Mouse (Mus musculus) heart, adult 9 months (tissue): ENCODE measurements around the gene Necab3.
A peak's percentile ranks its signal among the peaks of the same experiment; 100 is the strongest.

ENCODE experiments used
- DNase-seq, 2 experiments: peaks; one replicate each; pipeline ENCODE4 v3.0.0; 2022; ENCODE audit warnings: low spot score in 2 of 2

Gene Necab3

DNA sequence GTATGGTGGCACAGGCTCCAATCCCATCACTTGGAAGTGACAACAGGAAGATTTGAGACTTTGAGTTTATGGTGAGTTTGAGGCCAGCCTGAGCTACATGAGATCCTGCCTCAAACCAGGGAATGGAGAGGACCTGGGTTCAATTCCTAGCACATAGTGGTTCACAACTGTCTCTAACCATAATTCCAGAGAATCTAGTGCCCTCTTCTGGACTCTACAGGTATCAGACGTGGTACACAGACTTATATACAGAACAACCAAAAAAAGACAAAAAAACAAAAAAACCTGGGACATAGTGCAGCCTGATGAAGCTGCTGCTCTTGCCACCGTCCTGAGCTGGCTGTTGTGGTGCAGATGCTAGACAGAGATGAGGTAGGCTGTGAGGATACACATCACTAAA lies 17.1 kb downstream of the Necab3 start:
- no peak for DNase-seq

DNA sequence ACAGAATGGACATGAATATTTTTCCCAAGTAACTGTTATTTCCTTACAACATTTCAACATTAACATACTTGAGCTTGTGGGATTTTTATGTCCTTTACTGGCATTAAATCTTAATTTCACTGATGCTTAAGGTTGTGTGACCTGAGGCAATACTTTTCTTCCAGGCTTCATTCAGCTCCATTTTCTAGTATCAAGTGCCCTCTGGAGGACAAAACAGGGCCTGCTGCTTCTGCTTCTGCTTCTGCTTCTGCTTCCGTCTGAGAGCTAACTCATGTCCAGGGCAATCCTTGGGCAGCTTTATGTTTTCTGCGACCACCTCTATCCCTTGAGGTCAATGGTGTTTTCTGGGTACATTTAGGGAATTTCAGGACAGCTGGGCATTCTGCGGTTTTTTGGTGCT lies 19.0 kb downstream of the Necab3 start:
- peak in 1 of 2 experiments; percentile 28 for DNase-seq

DNA sequence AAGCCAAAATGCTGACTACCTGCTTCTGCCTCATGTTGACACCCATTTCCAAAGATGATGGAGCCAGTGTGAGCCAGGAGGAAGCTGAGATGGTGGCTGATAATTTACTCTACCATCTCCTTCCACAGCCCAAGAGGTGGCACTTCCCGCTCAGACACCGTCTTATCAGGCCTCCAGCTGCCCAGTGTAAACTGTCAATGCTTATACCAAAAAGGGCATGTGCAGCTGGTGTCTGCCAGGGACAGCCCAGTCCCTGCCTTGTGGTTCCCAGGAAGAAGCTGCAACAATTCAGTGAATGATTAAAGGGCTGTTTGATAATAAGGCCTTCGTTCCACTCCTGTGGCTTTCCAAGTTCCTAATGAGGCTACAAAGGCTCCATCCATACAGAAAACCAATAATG lies 20.0 kb downstream of the Necab3 start:
- DNase-seq, result no peak

DNA sequence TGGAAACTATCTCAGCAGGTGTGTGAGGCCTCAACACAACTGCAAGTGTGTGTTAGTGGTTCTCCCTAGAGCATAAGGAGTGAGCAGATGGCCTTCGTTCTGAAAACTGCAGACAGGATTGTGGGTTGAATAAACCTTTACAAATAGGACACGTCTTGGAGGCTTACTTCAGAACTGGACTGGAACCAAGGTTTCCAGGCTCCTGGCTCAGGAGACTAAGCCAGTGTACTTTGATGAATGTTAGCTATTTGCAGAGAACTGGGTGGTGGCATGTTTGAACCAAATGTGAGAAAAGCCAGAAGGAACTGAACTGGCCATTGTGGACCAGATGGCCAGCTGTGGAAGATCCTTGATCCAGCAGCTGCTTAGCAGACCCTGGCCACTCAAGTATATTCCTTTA lies 20.4 kb downstream of the Necab3 start:
- peak; percentile 34 to 50 for DNase-seq

DNA sequence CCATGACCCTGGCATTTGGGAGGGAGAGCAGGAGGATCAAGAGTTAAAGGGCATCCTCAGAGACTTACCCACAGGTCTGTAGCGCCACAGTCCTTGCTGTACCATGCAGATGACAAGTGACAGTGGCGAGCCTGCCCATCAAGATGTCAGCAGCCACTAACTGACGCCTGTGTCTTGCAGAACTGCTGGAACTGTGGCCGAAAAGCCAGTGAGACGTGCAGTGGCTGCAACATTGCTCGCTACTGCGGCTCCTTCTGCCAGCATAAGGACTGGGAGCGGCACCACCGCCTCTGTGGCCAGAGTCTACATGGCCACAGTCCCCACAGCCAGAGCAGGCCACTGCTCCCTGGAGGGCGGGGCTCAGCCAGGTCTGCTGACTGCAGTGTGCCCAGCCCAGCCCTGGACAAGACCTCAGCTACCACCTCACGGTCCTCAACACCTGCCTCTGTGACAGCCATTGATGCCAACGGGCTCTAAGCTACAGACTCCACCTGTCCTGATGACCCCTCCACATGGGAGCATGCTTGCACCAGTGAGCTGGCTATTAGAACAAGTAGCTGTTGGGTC lies 23.9 kb downstream of the Necab3 start:
- no peak for DNase-seq

DNA sequence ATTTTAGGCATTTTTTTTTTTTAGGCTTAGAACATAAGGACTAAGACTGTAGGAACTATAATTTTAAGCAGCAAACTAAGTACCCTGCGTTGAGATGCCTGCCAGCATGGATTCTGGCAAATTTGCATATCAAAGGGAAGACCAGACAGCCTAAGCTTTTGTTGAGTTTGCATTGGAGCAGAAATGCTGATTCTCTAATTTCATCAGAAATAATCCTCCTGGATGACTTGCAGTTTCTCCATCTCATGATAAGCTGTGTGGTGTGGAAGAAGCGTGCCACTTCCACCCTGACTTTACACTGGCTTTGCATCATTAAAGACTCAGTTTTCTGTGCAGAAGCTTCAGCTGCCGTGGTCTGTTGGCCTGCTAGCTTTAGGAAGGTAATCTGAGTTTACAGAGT lies 25.8 kb downstream of the Necab3 start:
- no peak for DNase-seq

GRCm38 (mm10) chr2:154526531-154526930 lies 32.2 kb downstream of the Necab3 start:
- DNase-seq, result no peak

DNA sequence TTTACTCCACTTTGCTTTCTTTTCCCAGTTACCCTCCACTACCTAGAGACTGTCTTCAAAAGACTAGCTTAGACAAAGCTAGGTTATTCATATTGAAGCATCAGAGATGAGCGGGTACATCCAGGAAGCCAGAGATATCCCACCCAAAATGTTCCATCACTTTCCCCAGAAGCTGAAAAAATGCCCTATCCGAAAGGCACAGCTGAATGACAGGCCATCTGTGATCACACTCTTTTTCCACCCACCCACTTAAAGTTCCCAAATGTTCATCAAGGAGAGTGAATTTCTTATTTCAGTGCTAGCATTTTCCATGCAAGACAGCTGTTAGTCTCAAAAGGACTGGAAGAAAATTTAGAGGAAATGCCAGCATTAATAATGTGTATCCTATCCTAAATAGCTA lies 33.4 kb downstream of the Necab3 start:
- DNase-seq, result no peak

- DNase-seq, result no peak
These were observed 36.4 kb downstream of the Necab3 start for GRCm38 (mm10) chr2:154522334-154522733.

DNA sequence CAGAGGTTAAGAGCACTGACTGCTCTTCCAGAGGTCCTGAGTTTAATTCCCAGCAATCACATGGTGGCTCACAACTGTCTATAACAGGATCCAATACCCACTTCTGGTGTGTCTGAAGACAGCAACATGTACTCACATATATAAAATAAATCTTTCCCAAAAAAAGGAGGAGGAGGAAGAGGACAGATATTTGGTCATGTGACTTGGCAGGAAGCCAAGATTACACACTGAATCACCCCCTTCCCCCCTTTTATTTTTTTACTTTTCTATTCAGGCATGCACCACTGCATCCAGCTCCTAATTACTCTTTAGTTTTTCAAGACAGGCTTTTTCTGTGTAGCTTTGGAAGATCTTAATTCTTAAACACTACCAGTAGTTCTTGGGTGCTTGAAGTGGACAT lies 37.2 kb downstream of the Necab3 start:
- DNase-seq, result no peak

GRCm38 (mm10) chr2:154517424-154517823 lies 41.3 kb downstream of the Necab3 start:
- DNase-seq, result no peak

GRCm38 (mm10) chr2:154516944-154517343 lies 41.7 kb downstream of the Necab3 start:
- DNase-seq, result no peak

DNA sequence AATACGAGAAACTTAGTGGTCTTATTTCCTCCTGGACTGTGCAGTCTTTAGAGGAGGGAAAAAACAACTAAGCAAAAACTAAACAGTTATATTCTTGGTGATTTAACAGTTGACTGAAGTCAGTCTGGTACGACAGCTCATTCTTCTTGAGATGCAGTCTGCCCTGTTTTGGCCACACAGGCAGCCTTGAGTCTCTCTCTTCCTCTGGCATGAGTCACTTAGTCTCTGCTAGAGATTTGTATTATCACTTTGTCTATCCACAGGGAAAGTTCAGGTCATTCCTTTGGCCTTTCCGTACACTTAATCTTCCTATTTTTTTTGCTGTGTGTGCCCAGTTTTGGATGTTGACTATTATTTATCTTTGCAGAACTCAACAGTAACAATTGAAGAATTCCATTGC lies 48.5 kb downstream of the Necab3 start:
- no peak for DNase-seq

GRCm38 (mm10) chr2:154508450-154508849 lies 50.2 kb downstream of the Necab3 start:
- DNase-seq, result no peak

GRCm38 (mm10) chr2:154507566-154508283 lies 51.0 kb downstream of the Necab3 start:
- DNase-seq, result no peak

DNA sequence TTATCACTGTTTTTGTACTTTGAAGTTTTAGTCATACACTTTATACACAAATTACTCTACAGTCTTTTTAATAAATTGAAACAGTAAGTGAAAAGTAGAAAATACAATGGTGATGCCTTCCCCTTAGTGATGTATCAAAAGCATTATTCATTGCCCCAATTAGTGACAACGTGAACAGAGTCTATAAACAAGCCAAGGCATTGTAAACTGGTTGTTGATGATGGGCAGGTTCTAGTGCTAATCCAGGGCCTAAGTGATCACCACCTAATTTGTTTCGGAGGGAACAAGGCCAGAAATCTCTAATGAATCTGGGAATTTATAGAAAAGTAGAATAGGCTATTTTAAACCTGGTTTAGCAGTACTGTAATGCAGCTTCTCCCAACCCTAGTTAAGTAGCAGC lies 51.6 kb downstream of the Necab3 start:
- no peak for DNase-seq

GRCm38 (mm10) chr2:154500758-154501157 lies 57.9 kb downstream of the Necab3 start:
- no peak for DNase-seq

GRCm38 (mm10) chr2:154499717-154500247 lies 58.9 kb downstream of the Necab3 start:
- DNase-seq, result no peak

GRCm38 (mm10) chr2:154498571-154498970 lies 60.1 kb downstream of the Necab3 start:
- DNase-seq, result no peak

DNA sequence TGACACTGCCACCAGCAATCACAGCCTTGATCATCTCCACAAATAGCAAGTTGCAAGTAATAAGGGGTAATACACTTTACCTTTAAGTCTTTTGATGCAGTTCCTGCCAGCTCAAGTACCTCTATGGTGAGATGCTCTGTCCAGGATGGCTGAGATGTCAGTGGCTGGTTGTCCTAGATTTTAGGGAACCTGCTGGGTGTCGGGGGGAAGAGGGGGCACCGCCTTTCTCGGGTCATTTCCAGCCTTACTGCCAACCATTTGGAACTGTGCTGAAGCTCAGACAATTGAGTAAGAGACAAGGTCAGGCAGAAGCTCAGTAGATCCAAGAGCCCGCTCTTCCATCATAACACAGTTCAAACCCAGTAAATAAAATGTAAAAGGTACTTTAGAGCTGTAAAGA lies 63.7 kb downstream of the Necab3 start:
- DNase-seq, result no peak
